Mouse (Mus musculus): Measurements from ENCODE around the gene Slc23a4.

Slc23a4 gene

DNA sequence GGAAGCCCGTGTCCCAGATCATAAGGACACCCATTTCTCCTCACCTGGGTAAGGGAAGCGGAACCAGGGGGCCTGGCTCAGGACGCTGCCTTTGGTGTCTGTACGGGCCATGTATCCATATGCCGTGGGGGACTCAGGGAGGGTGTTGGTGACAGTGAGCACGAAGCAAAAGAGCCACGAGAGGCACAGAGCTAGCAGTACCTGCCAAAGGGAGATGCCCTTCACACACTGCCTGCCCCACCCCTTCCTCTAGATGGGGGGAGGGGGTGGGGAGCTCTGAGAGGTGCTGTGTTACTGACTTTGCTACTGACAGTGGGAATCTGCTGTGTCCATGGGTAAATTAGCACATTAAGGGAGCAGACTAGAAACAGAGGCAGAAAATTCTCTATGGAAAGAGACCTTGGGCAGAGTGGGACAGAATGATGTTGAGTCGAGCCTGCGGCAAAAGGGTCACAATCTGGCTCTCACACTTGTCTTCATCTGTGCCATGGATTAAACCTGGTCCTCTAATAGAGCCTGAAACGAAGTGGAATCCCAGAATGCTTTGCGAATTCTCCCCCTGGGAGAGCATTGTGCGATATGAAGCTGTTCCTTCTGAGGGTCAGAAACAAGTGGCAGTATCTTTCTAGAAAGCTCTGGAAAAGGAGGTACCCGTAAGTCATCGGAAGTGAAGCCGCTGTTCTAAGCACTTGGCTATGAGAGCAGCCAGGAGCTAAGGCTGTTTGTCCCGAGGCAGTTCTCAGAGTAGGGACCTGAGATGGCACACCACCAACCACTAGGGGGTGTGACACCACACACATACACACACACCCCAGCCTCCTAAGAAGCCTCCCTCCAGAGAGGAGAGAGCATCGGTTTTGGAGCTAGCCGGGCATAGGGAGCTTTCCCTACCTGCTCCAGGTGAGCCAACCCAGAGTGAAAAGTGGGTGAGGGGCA lies 33.0 kb downstream of the Slc23a4 start:
- DNase-seq = peak in 1 of 2 experiments; percentile 22

DNA sequence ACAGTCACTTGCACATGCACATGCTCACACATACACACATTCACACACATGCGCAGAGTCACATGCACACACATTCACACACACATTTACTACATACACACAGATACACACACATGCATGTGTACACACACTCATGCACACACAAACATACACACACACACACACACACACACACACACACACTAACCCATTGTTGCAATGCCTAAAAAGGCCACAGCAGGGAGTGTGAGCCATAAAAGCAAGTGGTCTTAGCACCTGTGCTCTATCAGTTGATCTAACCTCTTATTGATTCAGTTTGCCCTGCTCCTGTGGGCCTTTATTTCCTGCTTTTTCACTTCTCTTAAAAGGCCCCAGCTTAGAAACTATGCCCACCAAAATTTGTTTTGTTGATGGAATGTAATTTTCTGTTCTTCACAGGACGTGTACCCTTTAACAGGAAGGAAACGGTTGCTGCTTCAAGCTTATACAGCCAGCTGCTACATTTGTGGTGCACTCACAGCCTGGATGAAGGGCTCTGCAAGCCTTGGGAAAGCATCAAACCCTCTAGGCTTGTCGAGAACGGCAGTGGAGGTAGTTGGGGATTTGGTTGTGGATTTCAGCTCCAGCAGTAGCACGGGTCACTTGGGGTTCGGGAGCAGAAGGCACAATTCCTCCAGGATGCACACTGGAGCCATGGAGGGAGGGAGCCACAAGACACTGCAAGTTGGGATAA lies 36.1 kb downstream of the Slc23a4 start:
- no peak for DNase-seq

DNA sequence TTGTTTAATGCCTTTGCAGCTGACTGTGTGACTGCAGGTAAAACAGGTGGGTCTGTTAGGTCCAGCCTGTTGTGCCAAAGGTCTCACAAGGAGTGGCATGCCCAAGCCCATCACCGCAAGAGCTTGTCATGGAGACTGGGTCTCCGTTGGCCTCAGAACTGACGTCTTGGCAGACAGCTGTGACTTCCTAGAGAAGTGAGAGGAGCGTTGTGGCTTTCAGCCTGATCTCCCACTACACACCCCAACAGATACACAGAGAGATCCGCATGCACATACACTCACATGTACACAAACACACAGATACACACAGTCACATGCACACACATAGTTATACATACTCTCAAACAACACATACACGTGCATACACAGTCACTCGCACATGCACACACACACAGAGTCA lies 36.7 kb downstream of the Slc23a4 start:
- DNase-seq = no peak

DNA sequence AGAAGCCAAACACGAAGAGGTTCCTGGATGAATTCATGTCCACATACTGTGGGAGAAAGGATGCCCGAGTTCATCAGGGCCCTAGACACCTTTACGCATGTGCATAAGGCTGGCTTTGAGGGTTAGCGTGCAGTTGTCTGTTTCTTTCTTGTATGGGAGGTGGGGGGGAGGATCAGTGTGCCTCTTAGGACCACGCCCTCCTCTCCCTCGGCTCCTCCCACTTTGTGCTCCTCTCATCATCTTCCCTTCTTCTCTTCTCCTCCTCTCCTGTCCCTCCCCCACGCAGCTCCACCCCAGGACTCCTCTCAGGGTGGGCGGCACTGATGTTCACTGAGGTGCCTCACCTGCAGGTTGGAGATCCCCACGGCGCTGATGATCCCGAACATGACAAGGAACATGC lies 39.7 kb downstream of the Slc23a4 start:
- DNase-seq = no peak

DNA sequence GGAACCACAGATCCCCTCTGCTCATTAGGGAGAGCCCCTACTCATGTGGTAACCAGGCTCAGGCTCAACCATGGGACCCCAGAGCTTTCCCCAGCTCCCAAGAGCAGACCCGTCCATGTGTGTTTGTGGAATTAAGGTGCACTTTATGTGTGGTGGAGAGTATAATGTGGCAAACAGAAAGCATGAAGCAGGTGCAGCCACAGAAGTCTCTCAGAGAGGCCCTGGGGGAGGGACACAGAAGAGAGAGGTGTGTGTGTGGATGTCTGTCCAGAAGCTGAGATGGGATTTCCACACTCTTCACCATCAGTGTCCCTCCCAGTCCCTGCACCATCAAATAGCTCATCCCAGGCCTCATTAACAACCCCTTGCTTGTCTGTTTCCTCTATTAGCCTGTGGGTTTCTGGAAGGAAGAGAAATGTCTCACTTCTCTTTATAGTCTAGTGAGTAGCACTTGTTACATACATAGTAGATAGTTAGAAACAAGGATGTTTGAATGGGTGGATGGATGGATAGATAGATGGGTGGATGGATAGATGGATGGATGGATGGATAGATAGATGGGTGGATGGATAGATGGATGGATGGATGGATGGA lies 41.6 kb downstream of the Slc23a4 start:
- no peak for DNase-seq

DNA sequence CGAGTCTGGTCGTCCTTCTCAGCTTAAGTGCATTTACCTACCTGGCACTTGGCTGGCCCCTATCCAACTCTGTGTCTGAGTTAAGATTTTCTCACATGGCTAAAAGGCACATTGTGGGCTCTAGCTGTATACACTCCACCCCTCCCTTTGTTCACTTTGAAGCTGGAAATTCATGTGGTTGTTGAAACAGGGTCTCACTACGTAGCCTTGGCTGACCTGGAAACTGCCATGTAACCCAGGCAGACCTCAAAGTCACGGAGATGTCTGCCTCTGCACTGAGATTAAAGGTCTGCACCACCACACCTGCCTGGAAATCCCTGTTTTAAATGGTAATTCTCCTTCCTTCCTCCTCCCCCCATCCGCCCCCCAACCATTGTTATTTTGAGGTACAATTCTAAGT lies 44.7 kb downstream of the Slc23a4 start:
- DNase-seq = no peak

DNA sequence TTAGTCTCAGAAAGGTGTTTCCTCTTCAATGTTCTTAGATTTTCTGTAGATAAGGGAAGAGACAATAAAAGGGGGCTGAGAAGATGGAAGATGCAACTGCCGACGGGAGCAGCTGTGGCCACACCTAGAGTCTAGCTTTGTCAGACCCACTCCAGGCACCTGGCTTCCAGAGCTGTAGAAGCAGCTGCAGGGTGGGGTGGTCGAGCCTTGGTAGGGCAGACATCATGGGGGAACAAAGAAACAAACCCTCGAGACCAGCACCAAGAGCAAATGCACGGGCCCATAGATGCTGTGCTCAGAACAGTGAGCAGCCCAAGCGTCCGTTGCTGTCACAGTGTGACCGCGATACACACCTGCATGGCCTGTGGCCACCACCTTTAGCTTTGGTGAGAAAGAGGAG lies 45.8 kb downstream of the Slc23a4 start:
- DNase-seq = no peak

DNA sequence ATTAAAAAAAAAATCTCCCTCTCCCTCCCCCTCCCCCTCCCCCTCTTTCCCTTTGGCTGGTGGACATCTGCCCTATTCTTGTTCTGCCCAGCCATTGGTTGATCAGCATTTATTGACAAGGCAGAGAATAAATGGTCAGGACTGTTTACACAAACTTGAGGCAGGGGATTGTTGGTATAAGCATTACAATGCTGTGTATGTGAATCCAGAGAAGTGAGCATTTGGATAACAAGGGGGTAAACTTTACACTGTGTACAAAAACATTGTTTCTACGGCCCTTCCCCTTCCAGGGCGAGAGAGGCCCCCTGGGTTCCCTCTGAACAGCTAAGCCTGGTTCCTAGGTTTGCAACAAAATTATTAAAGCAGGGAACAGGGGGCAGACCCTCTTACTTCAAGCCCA lies 46.7 kb downstream of the Slc23a4 start:
- DNase-seq = no peak

DNA sequence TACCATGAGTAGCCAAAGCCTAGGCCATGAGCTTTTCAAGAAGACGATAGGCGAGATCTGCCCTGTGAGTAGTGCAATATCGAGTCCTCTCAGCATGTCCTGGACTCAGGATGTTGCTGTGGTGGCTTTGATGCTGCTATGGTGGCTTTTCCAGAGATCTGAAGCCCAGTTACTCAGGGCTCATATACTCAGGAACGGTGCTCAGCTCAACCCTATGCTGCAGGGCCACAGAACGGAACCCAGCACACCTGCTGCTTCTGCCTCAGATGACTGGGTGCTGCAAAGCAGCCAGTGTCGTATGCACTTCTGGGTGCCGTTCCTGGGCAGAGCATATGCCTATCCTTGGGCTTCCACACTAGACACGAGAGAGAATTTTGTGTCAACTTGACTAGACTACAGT lies 48.8 kb downstream of the Slc23a4 start:
- DNase-seq = no peak

DNA sequence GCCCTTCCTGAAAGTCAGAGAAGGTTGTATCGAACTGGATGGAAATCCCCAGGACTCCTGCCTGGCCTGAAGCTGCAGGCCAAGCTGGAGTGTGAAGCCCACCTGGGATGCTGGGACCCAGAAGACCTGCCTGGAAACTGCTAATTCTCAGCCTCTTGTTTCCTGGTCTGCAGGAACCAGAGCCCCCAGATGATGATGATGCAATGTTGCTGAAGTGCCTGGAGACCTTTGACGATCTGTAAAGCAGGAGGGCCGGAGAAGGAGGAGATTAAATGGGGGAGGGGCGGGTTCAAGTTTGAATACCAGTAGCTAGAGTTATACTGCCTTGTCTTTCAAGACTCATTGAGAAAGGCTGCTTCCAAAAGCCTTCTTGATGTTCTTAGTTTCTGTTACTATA lies 49.3 kb downstream of the Slc23a4 start:
- DNase-seq = no peak

DNA sequence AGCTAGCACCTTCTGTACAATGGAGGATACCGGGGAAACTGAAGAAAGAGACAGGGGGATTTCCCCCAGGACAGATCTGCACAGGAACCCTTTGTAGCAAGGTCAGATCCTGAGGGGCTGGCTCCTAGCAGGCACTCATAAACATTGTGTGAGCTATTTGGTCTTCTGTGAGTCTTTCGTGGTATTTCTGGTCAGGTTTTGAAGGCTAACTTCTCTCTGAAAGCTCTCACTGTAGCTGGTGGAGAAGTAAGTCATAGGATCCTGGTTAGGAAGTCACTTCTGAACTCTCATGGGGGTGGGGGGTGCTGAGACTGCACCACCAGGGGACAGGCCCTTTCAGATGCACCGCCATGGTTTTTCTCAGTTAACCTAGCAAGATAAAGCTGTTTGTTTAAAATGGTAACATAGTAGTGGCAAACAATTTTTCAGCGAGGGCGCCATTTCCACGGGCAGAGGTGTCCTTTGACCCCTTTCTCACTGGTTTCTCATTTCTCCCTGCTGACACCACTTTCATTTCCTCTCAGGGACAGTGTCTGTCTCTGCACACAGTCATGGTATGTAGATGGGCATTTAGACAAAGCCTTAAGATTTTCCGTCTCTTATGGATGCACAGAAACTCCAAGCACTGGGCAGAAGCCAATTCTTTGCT lies 49.8 kb downstream of the Slc23a4 start:
- no peak for DNase-seq

DNA sequence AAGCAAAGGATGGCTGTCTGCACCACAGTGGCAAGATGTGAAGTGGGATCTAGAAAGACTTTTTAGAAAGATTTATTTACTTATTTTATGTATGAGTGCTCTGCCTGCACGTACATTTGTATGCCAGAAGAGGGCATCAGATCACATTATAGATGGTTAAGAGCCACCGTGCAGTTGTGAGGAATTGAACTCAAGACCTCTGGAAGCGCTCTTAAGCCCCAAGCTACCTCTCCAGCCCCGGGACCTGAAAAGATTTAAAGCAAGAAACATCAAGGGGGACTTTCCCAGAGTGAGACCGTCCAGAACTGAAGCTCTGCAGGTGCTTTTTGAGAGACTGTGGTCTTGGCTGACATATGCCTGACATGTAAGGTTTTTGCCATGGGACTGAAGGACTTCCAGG lies 51.5 kb downstream of the Slc23a4 start:
- DNase-seq = no peak

DNA sequence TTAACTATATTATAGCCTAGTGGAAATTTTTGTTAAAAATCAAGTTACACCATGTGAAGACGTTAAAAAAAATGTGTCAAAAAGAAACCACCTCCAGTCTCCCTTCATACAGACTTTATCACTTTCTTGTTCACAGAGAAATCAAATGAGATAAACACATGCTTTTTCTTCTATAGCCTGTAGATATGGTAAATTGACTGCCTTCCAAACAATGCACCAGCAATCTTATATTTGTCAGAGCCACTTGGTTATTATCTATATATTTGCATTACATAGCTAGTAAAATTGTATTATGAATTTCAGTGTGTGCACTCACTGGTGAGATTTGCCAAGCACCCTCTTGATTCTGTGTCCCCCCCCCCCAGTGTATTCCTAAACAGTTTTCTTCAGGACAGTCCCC lies 55.6 kb downstream of the Slc23a4 start:
- DNase-seq = no peak

DNA sequence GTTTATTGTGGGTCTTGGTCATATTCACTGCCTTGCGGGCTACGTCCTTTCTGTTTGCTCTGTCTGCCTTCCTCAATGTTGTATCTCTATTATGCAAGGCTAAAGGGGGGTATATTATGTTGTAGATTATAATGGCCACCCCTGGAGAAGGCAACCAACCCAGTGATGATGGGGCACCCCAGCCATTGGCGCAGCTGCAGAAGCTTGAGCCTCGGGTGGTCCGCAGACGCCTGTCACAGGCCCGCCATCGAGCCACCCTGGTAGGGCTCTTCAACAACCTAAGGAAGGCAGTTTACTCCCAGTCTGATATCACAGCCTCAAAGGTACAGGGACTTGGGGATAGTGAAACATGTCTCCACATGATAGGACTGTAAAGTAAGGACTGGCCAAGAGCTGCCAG lies 60.6 kb downstream of the Slc23a4 start:
- no peak for DNase-seq

DNA sequence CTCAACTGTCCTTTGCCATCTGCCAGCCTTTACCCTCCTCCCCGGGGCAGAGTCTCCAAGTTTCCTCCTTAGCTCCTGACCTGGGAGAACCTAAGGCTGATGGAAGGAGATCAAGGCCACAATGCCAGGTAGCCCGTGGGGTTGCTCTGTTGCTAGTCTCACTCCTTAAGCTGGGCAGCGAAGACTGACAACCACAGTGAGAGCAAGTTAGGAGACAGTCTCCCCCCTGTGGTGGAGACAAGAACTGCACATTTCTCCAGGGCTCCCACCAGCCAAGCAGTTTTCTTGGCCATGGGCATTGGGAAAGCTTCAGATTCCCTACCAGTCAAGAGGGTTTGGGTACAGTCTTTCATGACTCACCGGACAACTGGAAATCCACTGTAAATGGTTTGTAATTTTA lies 61.0 kb downstream of the Slc23a4 start:
- DNase-seq = peak; percentile 74 to 83

DNA sequence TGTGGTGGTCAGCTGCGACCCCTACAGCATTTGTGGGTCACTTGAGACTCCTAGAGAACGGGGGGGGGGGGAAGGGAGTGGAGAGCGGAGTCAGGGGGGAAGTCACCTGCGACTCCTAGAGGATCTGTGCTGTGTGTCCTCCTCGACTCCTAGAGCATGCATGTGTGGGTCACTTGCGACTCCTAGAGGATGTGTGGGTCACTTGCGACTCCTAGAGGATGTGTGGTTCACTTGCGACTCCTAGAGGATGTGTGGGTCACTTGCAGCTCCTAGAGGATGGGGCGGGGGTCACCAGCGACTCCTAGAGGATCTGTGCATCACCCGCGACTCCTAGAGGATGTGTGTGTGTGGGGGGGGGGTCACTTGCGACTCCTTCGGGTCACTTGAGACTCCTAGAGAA lies 66.3 kb downstream of the Slc23a4 start:
- DNase-seq = peak; percentile 73 to 78

DNA sequence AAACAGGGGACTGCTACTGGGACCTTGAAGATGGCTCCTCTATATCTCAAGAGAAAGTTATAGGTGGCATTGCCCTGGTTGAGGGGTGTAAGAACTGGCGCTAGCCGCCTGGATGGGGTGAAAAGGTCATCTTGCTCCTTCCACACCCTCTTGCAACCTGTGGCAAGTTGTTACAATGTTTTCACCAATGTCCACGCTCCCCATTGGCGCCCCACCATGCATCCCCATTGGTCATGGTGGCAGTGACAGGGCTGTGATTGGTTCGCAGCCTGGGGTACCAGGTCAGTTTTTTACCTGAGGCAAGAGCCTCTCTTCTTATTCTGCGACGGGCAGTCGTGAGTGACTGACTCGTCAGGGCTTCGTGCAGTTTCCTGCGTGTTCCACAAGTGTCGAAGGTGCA lies 67.6 kb downstream of the Slc23a4 start:
- no peak for DNase-seq

DNA sequence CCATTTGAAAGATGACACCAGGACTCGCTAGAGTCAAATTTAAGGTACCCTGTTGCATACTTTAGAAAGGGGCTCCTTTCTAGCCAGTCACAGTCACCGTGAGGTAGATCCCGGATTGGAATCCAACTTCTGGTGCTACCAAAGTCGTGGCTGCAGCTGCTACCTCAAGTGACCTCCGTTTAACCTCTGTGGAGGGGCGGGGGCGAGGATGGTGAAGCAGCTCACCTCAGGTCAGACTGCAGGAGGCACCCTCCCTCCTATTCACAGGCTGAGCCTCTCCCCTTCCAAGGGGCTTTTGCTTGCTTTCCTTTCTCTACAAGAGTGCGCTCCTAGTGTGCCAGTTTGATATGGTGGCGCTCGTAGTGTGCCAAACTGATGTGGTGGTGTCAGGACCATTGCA lies 68.2 kb downstream of the Slc23a4 start, which contains the start of gene Stra8:
Gene Stra8, plus strand, starts transcription at position 208 of the 400 bp plus-strand sequence.
- no peak for DNase-seq

DNA sequence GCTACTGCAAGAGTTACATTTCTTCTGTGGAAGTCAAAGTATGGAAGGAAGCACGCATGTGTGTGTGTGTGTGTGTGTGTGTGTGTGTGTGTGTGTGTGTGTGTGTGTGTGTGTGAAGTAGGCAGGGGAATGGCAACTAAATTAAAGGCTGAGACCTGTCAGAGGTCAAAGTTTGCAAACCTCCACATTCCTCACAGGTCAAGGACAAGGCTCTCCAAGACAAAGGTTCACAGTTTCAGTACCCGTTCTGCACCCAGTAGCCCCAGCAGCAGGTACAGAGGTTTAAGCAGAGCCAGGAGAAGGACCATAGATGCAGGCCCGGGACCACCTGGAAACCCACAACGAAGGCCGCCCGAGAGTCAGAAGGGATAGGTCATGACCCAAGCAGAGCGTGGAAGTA lies 69.1 kb downstream of the Slc23a4 start:
- DNase-seq = no peak

DNA sequence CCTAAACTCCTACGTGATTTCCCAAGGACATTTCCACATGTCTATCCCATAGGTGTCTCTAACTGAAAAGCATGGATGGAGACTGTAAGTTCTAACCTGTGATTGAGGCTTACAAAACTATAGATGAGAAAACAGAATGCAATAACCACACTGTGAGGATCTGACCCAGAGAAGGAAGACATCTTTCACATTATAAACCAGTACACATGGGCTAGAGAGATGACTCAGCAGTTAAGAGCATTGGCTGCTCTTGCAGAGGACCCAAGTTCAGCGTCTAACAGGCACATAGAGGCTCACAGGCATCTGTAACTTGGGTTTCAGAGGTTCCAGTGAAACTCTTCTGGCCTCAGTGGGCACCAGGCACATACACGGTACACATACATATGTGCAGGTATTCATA lies 73.7 kb downstream of the Slc23a4 start:
- no peak for DNase-seq

DNA sequence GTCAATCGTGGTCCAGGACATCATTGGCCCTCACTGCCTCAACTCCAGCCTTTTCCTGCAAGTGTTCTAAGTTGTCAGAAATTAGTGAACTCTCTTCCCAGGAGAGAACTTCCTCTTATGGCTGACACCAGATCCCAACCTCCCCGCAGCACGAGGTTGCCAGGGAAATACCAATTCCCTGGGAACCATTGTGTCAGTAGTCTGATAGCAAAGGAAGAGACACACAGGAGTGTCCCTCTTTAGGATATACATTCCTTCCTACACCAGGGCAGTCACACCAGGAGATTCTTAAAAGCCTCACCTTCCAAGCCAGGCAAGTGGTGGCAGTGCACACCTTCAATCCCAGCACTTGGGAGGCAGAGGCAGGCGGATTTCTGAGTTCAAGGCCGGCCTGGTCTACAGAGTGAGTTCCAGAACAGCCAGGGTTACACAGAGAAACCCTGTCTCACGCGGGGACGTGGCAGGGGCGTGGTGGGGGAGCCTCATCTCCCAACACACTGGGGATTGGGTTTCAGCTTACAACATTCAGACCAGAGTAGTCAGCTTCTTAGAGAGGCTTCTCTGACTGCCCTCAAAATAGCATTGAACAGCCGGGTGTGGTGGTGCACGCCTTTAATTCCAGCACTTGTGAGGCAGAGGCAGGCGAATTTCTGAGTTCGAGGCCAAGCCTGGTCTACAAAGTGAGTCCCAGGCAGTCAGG lies 74.7 kb downstream of the Slc23a4 start:
- no peak for DNase-seq

DNA sequence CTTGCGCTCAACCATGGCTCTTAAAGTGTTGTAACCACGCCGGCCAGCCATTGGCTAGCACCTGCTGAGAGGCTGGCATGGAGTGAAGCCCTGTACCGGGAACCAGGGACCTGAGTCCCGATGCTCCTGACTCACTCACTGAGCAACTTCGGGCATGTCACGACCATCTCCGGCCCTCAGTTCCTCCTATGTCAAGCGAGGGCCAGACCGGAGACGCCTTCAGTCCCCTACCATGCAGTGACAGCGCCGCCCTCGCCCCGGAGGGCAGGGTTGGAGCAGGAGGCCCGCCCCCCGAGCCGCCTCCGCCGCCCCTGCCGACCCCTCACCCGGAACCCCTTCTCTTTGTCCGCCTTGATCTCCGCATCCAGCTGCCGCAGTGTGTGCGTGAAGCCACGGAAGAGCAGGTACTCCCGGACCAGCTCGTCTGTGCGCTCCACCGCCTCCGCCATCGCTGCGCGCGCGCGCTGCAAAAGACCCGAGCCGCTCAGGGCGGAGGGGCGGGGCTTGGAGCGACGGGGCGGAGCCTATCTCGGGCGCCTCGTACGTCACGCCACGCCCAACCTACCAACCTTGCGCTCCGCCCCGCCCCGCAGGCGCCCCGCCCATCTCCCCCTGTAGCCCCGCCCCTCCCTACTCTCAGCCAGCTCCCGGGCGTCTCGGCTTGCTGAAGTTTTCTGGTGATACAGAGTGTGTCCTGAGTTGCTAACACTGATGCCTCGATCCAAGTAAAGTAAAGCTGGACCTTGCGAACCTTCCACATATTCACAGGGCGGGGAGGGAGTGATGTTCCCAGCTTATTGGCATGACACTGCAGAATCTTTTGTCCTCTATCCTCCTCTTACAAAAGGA lies 77.6 kb downstream of the Slc23a4 start, which contains the start of gene Wdr91:
Gene Wdr91, minus strand, starts transcription at position 506 of the 849 bp plus-strand sequence.
- peak; percentile 95 to 98 for DNase-seq

Data from kidney, postnatal 25 days (tissue).